ENCODE assay signal across 8 mouse cellular contexts in the genomic region with DNA sequence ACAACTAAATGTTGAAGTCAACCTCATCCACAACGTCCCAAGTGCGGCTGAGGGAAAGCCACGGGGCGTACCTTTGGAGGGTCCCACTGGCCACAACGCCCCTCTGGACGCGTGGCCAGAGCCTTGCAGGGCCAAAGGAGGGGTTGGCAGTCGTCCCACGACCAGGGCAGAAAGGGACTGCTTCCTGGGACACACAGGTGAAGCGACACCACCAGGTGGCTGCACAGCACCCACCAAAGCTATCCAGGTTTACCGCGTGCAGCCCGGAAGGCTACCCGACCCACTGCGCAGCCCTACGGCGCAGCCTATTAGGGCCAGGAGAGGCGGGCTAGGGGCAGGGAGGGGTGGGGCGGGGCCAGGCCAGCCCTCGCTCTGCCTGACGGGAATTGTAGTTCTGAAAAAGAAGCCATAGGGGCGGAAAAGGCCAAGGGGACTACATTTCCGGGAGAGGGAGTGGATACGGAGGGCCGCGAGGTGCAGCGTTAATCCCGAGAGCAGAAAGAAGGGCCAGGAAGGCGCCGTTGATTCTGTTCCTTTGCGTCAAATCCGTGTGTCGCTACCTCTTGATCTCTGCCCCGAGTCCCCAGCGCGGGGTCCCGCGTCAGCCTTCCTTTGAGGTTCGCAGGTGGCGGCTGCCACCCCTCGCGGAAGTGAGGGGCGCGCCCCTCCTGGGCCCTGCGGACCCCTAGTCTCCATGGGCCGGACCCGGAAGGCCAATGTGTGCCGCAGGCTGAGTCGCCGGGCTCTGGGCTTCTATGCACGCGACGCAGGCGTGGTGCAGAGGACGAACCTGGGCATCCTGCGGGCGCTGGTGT. TPM values are rescaled to one million over a fixed set of nuclear protein-coding genes. Genes with fewer than 3 reads are reported as not detected.
DNase-seq lines count a peak whose midpoint lies in the region; ATAC-seq and TF ChIP-seq lines count a peak whose summit lies in the region.

A gene (plus strand): TSS at position 29 of the 815 bp plus-strand sequence.
A gene (minus strand): TSS at position 284 of the 815 bp plus-strand sequence.

- peak in 2 of 3 experiments; percentile 25 to 30; a peak in 3 of 6 replicates for TF ChIP-seq CTCF in MEL (IDR thresholded peaks at IDR 0.05 in 2 of 3, conservative IDR thresholded peaks at IDR 0.05 in 1 of 3; ENCODE audit: control insufficient read depth in 1 of 3, insufficient read depth in 1 of 3, low read depth in 2 of 3, low read length in 3 of 3, poor library complexity in 1 of 3, severe bottlenecking in 1 of 3)
- TF ChIP-seq CTCF in cerebellum, adult 2 months (IDR thresholded peaks at IDR 0.05; ENCODE audit: borderline replicate concordance, insufficient read depth, low read depth, low read length), result peak; percentile 23; the same call in 1 of the 2 replicates
- peak; percentile 52 for TF ChIP-seq CTCF in forebrain, postnatal 0 days (IDR thresholded peaks at IDR 0.05; ENCODE audit: low read depth)

- under 1% methylated on average over 57 of the region's 57 CpGs for WGBS in cerebellum, adult 2 months
- WGBS in forebrain, postnatal 0 days, result under 1% methylated on average over 56 of the region's 57 CpGs
- under 1% methylated on average over 57 of the region's 57 CpGs for WGBS in lung, embryonic 15.5 days

- no peaks in the 10 kb centered on the region for H3K9me3 ChIP-seq in MEL (replicated peaks; ENCODE audit: insufficient read depth, low read length)
- no peaks in the 10 kb centered on the region for H3K9me3 ChIP-seq in forebrain, postnatal 0 days (ENCODE audit: low read length)
- no peaks in the 10 kb centered on the region for H3K9me3 ChIP-seq in lung, embryonic 15.5 days

- H3K36me3 ChIP-seq in MEL (ENCODE audit: control insufficient read depth in 1 of 2, insufficient read depth in 2 of 2, low read length in 2 of 2), result peaks cover 2 to 8% of the 10 kb centered on the region in 2 experiments; a peak in 3 of 4 replicates
- H3K36me3 ChIP-seq in forebrain, postnatal 0 days (ENCODE audit: insufficient read depth), result peaks cover 1% of the 10 kb centered on the region
- H3K36me3 ChIP-seq in lung, embryonic 15.5 days, result peaks cover 4% of the 10 kb centered on the region; the same call in 1 of the 2 replicates

- no peak for TF ChIP-seq EP300 in MEL (IDR thresholded peaks at IDR 0.05; ENCODE audit: low read depth in 1 of 2, low read length in 2 of 2)

- peak; percentile 99 for ATAC-seq in forebrain, postnatal 0 days
- peak; percentile 99 for ATAC-seq in lung, embryonic 15.5 days (ENCODE audit: borderline replicate concordance, extremely low read depth, low FRiP score, low TSS enrichment)

- peaks cover 34% of the 10 kb centered on the region for H3K79me2 ChIP-seq in MEL (ENCODE audit: control insufficient read depth, insufficient read depth, low read length, poor library complexity)

- no peaks in the 10 kb centered on the region for H3K27me3 ChIP-seq in MEL (ENCODE audit: control insufficient read depth in 1 of 2, insufficient read depth in 2 of 2, low read length in 2 of 2)
- no peaks in the 10 kb centered on the region for H3K27me3 ChIP-seq in cerebellum, adult 2 months (ENCODE audit: control insufficient read depth, insufficient read depth, low read length)
- no peaks in the 10 kb centered on the region for H3K27me3 ChIP-seq in forebrain, postnatal 0 days (ENCODE audit: insufficient read depth, low read length)
- H3K27me3 ChIP-seq in lung, embryonic 15.5 days, result no peaks in the 10 kb centered on the region

- H3K4me2 ChIP-seq in forebrain, postnatal 0 days (ENCODE audit: low read depth), result peak within 1 kb of the TSS; percentile 94
- H3K4me2 ChIP-seq in lung, embryonic 15.5 days, result peak within 1 kb of the TSS; percentile 85

- TF ChIP-seq RAD21 in MEL (IDR thresholded peaks at IDR 0.05; ENCODE audit: low read depth, low read length), result peak; percentile 6

- peak within 1 kb of the TSS; percentile 99 for H3K9ac ChIP-seq in MEL (ENCODE audit: control insufficient read depth, low read depth, low read length, poor library complexity, severe bottlenecking)
- peak within 1 kb of the TSS; percentile 97 for H3K9ac ChIP-seq in forebrain, postnatal 0 days
- H3K9ac ChIP-seq in lung, embryonic 15.5 days, result peak within 1 kb of the TSS; percentile 83

- peak; percentile 95 to 96 for TF ChIP-seq POLR2A in MEL (IDR thresholded peaks at IDR 0.05; ENCODE audit: control insufficient read depth in 1 of 2, insufficient read depth in 1 of 2, low read depth in 1 of 2, low read length in 2 of 2, poor library complexity in 1 of 2)
- peak; percentile 94 for TF ChIP-seq POLR2A in cerebellum, adult 2 months (IDR thresholded peaks at IDR 0.05; ENCODE audit: borderline replicate concordance, insufficient read depth, low read length)

- peak; percentile 98 for DNase-seq in MEL (ENCODE audit: low read depth, low spot score)
- peak; percentile 94 for DNase-seq in cerebellum, adult 2 months
- DNase-seq in forebrain, postnatal 0 days, result peak; percentile 97
- peak; percentile 91 for DNase-seq in heart, postnatal 4 days
- DNase-seq in layer of hippocampus, adult 8-10 months (ENCODE audit: low spot score in 2 of 2), result peak; percentile 83 to 84
- DNase-seq in ovary, adult 18-20 months (ENCODE audit: low spot score), result peak; percentile 86
- DNase-seq in thymus, postnatal 0 days (ENCODE audit: low spot score), result peak; percentile 98

- H3K27ac ChIP-seq in MEL (ENCODE audit: control insufficient read depth, low read depth, low read length), result peak within 1 kb of the TSS; percentile 96
- peak within 1 kb of the TSS; percentile 85 for H3K27ac ChIP-seq in cerebellum, adult 2 months (ENCODE audit: insufficient read depth, low read length)
- peak within 1 kb of the TSS; percentile 98 for H3K27ac ChIP-seq in forebrain, postnatal 0 days (ENCODE audit: low read depth, low read length)
- peak within 1 kb of the TSS; percentile 96 for H3K27ac ChIP-seq in lung, embryonic 15.5 days

- H3K4me1 ChIP-seq in MEL (ENCODE audit: control insufficient read depth in 1 of 2, insufficient read depth in 2 of 2, low read length in 2 of 2), result peaks cover 0 to 9% of the 10 kb centered on the region in 2 experiments; a peak in 2 of 4 replicates
- H3K4me1 ChIP-seq in cerebellum, adult 2 months (ENCODE audit: control insufficient read depth, insufficient read depth, low read length), result no peaks in the 10 kb centered on the region
- H3K4me1 ChIP-seq in forebrain, postnatal 0 days (ENCODE audit: insufficient read depth), result 0 out of 2 replicates have a peak, but pooled peaks cover 12% of the 10 kb centered on the region
- peaks cover 13% of the 10 kb centered on the region for H3K4me1 ChIP-seq in lung, embryonic 15.5 days

- peak within 1 kb of the TSS; percentile 86 to 100 for H3K4me3 ChIP-seq in MEL (ENCODE audit: control insufficient read depth in 1 of 2, insufficient read depth in 1 of 2, low read depth in 2 of 2, low read length in 2 of 2)
- H3K4me3 ChIP-seq in cerebellum, adult 2 months (replicated peaks; ENCODE audit: insufficient read depth, low read depth, low read length), result peak within 1 kb of the TSS; percentile 77
- peak within 1 kb of the TSS; percentile 93 for H3K4me3 ChIP-seq in forebrain, postnatal 0 days (ENCODE audit: low read depth, low read length)
- H3K4me3 ChIP-seq in lung, embryonic 15.5 days, result peak within 1 kb of the TSS; percentile 82

TF ChIP-seq in MEL, 35 proteins besides CTCF, POLR2A, EP300 and RAD21 (continues in another document):
- no peak for TF ChIP-seq GATA1 (IDR thresholded peaks at IDR 0.05; ENCODE audit: low read depth, low read length)
- TF ChIP-seq GABPA (IDR thresholded peaks at IDR 0.05; ENCODE audit: low read depth, low read length), result no peak
- TF ChIP-seq ZC3H11A (IDR thresholded peaks at IDR 0.05; ENCODE audit: low read depth, low read length), result no peak
- TF ChIP-seq NRF1 (IDR thresholded peaks at IDR 0.05; ENCODE audit: insufficient read depth, low read depth, low read length, poor library complexity, severe bottlenecking), result peak; percentile 97
- TF ChIP-seq MAZ (IDR thresholded peaks at IDR 0.05; ENCODE audit: low read depth, low read length), result peak; percentile 93
- TF ChIP-seq ELF1 (IDR thresholded peaks at IDR 0.05; ENCODE audit: low read depth, low read length), result peak; percentile 97
- TF ChIP-seq ZNF384 (IDR thresholded peaks at IDR 0.05; ENCODE audit: low read depth, low read length), result peak; percentile 47; the same call in 1 of the 2 replicates
- no peak for TF ChIP-seq USF2 (IDR thresholded peaks at IDR 0.05; ENCODE audit: borderline replicate concordance in 1 of 2, insufficient read depth in 1 of 2, low read depth in 1 of 2, low read length in 2 of 2)
- TF ChIP-seq USF1 (IDR thresholded peaks at IDR 0.05; ENCODE audit: low read depth, low read length), result peak; percentile 18; the same call in 1 of the 2 replicates
- TF ChIP-seq ZKSCAN1 (IDR thresholded peaks at IDR 0.05; ENCODE audit: low read depth, low read length), result no peak
- TF ChIP-seq MEF2A (IDR thresholded peaks at IDR 0.05; ENCODE audit: extremely low read depth, insufficient replicate concordance, low read depth, low read length, poor library complexity, severe bottlenecking), result no peak
- TF ChIP-seq MYC (IDR thresholded peaks at IDR 0.05; ENCODE audit: low read depth, low read length), result peak; percentile 85

RNA-seq across cellular contexts. Expression of the first gene that starts in this region (rescaled TPM):
- total RNA-seq in MEL (2012; rRNA removed), result 15.1 and 16.3 TPM in 2 replicates
- 10 to 100 TPM in 1 of 2 experiments, not detected in 1; 16.3 TPM for polyA plus RNA-seq in MEL (2012; ENCODE audit: insufficient read depth in 1 of 2, insufficient read length in 2 of 2, low read depth in 1 of 2, low replicate concordance in 2 of 2, missing spikeins in 1 of 2)
- polyA plus RNA-seq in cerebellum, adult 2 months (2012; rRNA removed), result 7.4 and 9.2 TPM in 2 replicates
- 15.2 and 19.1 TPM in 2 replicates for total RNA-seq in forebrain, postnatal 0 days (2014; rRNA removed)
- polyA plus RNA-seq in forebrain, postnatal 0 days (2015; fragmentation: Nextera tagmentation; extraction: Ambion mirVana), result 18.7 and 23.7 TPM in 2 replicates
- 1 to 10 TPM; 5.2 to 7.1 TPM for total RNA-seq in heart, postnatal 4 days (2021)
- total RNA-seq in layer of hippocampus, adult 8-10 months (2022), result 10 to 100 TPM; 12.0 to 16.1 (median 13.2) TPM
- 35.8 and 38.2 TPM in 2 replicates for polyA plus RNA-seq in lung, embryonic 15.5 days (2015; fragmentation: Nextera tagmentation; extraction: Ambion mirVana)
- 41.0 and 47.7 TPM in 2 replicates for polyA plus RNA-seq in thymus, postnatal 0 days (2015; fragmentation: Nextera tagmentation; extraction: Ambion mirVana)

RNA-seq across cellular contexts. Expression of the second gene that starts in this region (rescaled TPM):
- 19.3 and 21.7 TPM in 2 replicates for total RNA-seq in MEL (2012; rRNA removed)
- 10 to 100 TPM in 1 of 2 experiments, not detected in 1; 20.0 TPM for polyA plus RNA-seq in MEL (2012; ENCODE audit: insufficient read depth in 1 of 2, insufficient read length in 2 of 2, low read depth in 1 of 2, low replicate concordance in 2 of 2, missing spikeins in 1 of 2)
- 13.9 and 14.6 TPM in 2 replicates for polyA plus RNA-seq in cerebellum, adult 2 months (2012; rRNA removed)
- 8.7 and 9.8 TPM in 2 replicates for total RNA-seq in forebrain, postnatal 0 days (2014; rRNA removed)
- polyA plus RNA-seq in forebrain, postnatal 0 days (2015; fragmentation: Nextera tagmentation; extraction: Ambion mirVana), result 8.4 and 8.9 TPM in 2 replicates
- total RNA-seq in heart, postnatal 4 days (2021), result 1 to 10 TPM; 4.4 to 5.7 TPM
- total RNA-seq in layer of hippocampus, adult 8-10 months (2022), result 10 to 100 TPM; 13.1 to 21.5 (median 15.1) TPM
- 14.9 and 16.5 TPM in 2 replicates for polyA plus RNA-seq in lung, embryonic 15.5 days (2015; fragmentation: Nextera tagmentation; extraction: Ambion mirVana)
- 23.7 and 25.4 TPM in 2 replicates for polyA plus RNA-seq in thymus, postnatal 0 days (2015; fragmentation: Nextera tagmentation; extraction: Ambion mirVana)

Comparison
In these comparisons a context has a peak if more than half of its experiments do, and no peak if none do; other contexts are left out.
1. Peak in every context shown above with its lines: DNase-seq, ATAC-seq, H3K4me3 ChIP-seq and H3K27ac ChIP-seq.